Mouse (Mus musculus) CH12.LX (cell line): ENCODE results near the gene Agap1. TPM values are rescaled to one million over a fixed set of nuclear protein-coding genes. Genes with fewer than 3 reads are reported as not detected.

ENCODE experiments used
- DNase-seq: peaks from one replicate; pipeline ENCODE4 v3.0.0-alpha.2; 2013; ENCODE audit errors: extremely low read depth
- H3K27ac ChIP-seq: 2 replicates; pipeline ENCODE4 v1.5.1; 2012; ENCODE audit warnings: low read depth, mild to moderate bottlenecking, control low read depth, moderate library complexity; ENCODE audit not compliant: insufficient read depth
- H3K27me3 ChIP-seq: replicated peaks from 2 replicates; pipeline ENCODE3; 2012; ENCODE audit warnings: inconsistent platforms
- H3K36me3 ChIP-seq, 2 experiments: replicated peaks in 1 of 2; 2 replicates each; pipeline versions ENCODE3 to v1.6.1; 2012; ENCODE audit warnings: inconsistent platforms in 1 of 2, low read length in 1 of 2, mild to moderate bottlenecking in 1 of 2, mixed read lengths in 1 of 2, moderate library complexity in 1 of 2; ENCODE audit not compliant: control insufficient read depth in 1 of 2, insufficient read depth in 1 of 2
- H3K4me1 ChIP-seq, 2 experiments: 2 replicates each; pipeline ENCODE4 v1.6.1; 2012; ENCODE audit warnings: inconsistent platforms in 1 of 2, moderate library complexity in 1 of 2; ENCODE audit not compliant: insufficient read depth in 2 of 2, control insufficient read depth in 1 of 2
- H3K4me2 ChIP-seq: 2 replicates; pipeline ENCODE4 v1.6.1; 2012; ENCODE audit warnings: low read depth, mild to moderate bottlenecking, control low read depth; ENCODE audit not compliant: poor library complexity, insufficient read depth, severe bottlenecking
- H3K4me3 ChIP-seq, 3 experiments: fragments of 150-350 bp in 1 of 3; sonication (generic) in 1 of 3; replicated peaks in 1 of 3; 2 replicates each; pipeline versions ENCODE3 to v1.5.1; 2011 to 2012; ENCODE audit warnings: low read depth in 2 of 3, low read length in 2 of 3, mild to moderate bottlenecking in 2 of 3, moderate library complexity in 2 of 3, control low read depth in 1 of 3, improper control_type of control experiment in 1 of 3, inconsistent platforms in 1 of 3, mixed read lengths in 1 of 3; ENCODE audit not compliant: poor library complexity in 1 of 3
- H3K79me2 ChIP-seq: replicated peaks from 2 replicates; pipeline ENCODE4 v1.6.1; 2012; ENCODE audit warnings: mild to moderate bottlenecking, moderate library complexity; ENCODE audit not compliant: control insufficient read depth, poor library complexity, insufficient read depth, severe bottlenecking; ENCODE audit errors: extremely low read depth
- H3K9ac ChIP-seq: 2 replicates; pipeline ENCODE4 v1.6.1; 2012; ENCODE audit warnings: low read depth, mild to moderate bottlenecking, control low read depth, moderate library complexity; ENCODE audit not compliant: insufficient read depth
- H3K9me3 ChIP-seq: replicated peaks from 2 replicates; pipeline ENCODE3; 2012; ENCODE audit warnings: low read length, inconsistent platforms, mixed read lengths
- CHD1 ChIP-seq: IDR thresholded peaks from 2 replicates; pipeline ENCODE4 v1.6.1; 2012; ENCODE audit warnings: low read depth, low read length, improper control_type of control experiment, inconsistent platforms
- CHD2 ChIP-seq: IDR thresholded peaks from 2 replicates; pipeline ENCODE4 v1.6.1; 2011; ENCODE audit warnings: low read length, improper control_type of control experiment
- CTCF ChIP-seq, 2 experiments: IDR thresholded peaks in 1 of 2; conservative IDR thresholded peaks in 1 of 2; 2 replicates each; pipeline ENCODE4 v1.5.1; 2011 to 2012; ENCODE audit warnings: low read depth in 2 of 2, low read length in 2 of 2, improper control_type of control experiment in 1 of 2, inconsistent platforms in 1 of 2, mild to moderate bottlenecking in 1 of 2, moderate library complexity in 1 of 2
- ETS1 ChIP-seq: conservative IDR thresholded peaks from 2 replicates; pipeline ENCODE4 v1.6.1; 2012; ENCODE audit warnings: low read depth, mild to moderate bottlenecking, inconsistent platforms, low read length, improper control_type of control experiment, moderate library complexity
- GABPA ChIP-seq: IDR thresholded peaks from 2 replicates; pipeline ENCODE4 v1.6.1; 2012; ENCODE audit warnings: low read depth, low read length, improper control_type of control experiment, inconsistent platforms; ENCODE audit not compliant: insufficient replicate concordance
- HCFC1 ChIP-seq: IDR thresholded peaks from 2 replicates; pipeline ENCODE4 v1.6.1; 2012; ENCODE audit warnings: low read depth, mild to moderate bottlenecking, inconsistent platforms, low read length, improper control_type of control experiment
- MAX ChIP-seq: IDR thresholded peaks from 2 replicates; pipeline ENCODE4 v1.6.1; 2011; ENCODE audit warnings: low read length, improper control_type of control experiment
- MEF2A ChIP-seq: IDR thresholded peaks from 2 replicates; pipeline ENCODE4 v1.6.1; 2014; ENCODE audit warnings: low read depth, mild to moderate bottlenecking, inconsistent platforms, low read length, improper control_type of control experiment, borderline replicate concordance
- MXI1 ChIP-seq: IDR thresholded peaks from 2 replicates; pipeline ENCODE4 v1.6.1; 2011; ENCODE audit warnings: mild to moderate bottlenecking, low read depth, low read length, improper control_type of control experiment
- PAX5 ChIP-seq: IDR thresholded peaks from 2 replicates; pipeline ENCODE4 v1.6.1; 2012; ENCODE audit warnings: low read length, inconsistent platforms, mixed read lengths
- POLR2A ChIP-seq: IDR thresholded peaks from 2 replicates; pipeline ENCODE4 v1.6.1; 2011; ENCODE audit warnings: low read depth, mild to moderate bottlenecking, improper control_type of control experiment, low read length
- RCOR1 ChIP-seq: conservative IDR thresholded peaks from 2 replicates; pipeline ENCODE4 v1.6.1; 2012; ENCODE audit warnings: low read depth, mild to moderate bottlenecking, inconsistent platforms, low read length, improper control_type of control experiment
- SMC3 ChIP-seq: IDR thresholded peaks from 2 replicates; pipeline ENCODE4 v1.6.1; 2011; ENCODE audit warnings: low read depth, low read length, improper control_type of control experiment
- TBP ChIP-seq: conservative IDR thresholded peaks from 2 replicates; pipeline ENCODE4 v1.6.1; 2011; ENCODE audit warnings: low read depth, low read length, improper control_type of control experiment
- UBTF ChIP-seq: IDR thresholded peaks from 2 replicates; pipeline ENCODE4 v1.6.1; 2012; ENCODE audit warnings: low read depth, mild to moderate bottlenecking, inconsistent platforms, low read length, improper control_type of control experiment, moderate library complexity
- USF1 ChIP-seq: IDR thresholded peaks from 2 replicates; pipeline ENCODE4 v1.6.1; 2014; ENCODE audit warnings: low read depth, mild to moderate bottlenecking, inconsistent platforms, low read length, improper control_type of control experiment
- USF2 ChIP-seq: conservative IDR thresholded peaks from 2 replicates; pipeline ENCODE4 v1.6.1; 2011; ENCODE audit warnings: low read depth, low read length, improper control_type of control experiment
- ZC3H11A ChIP-seq: IDR thresholded peaks from 2 replicates; pipeline ENCODE4 v1.6.1; 2012; ENCODE audit warnings: low read depth, mild to moderate bottlenecking, inconsistent platforms, low read length, improper control_type of control experiment
- ZKSCAN1 ChIP-seq: IDR thresholded peaks from 2 replicates; pipeline ENCODE4 v1.6.1; 2012; ENCODE audit warnings: low read depth, inconsistent platforms, low read length, improper control_type of control experiment, borderline replicate concordance
- ZNF384 ChIP-seq: IDR thresholded peaks from 2 replicates; pipeline ENCODE4 v1.6.1; 2012; ENCODE audit warnings: low read depth, low read length, improper control_type of control experiment, inconsistent platforms
- dilution Hi-C: fragments of 300-500 bp; cut with MboI; formaldehyde crosslinking; loops from 2 replicates; pipeline ENCODE4 v1.14.3; 2020; ENCODE audit warnings: low sequenced_read_pairs; ENCODE audit not compliant: extremely low pct_unique_long_range_greater_than_20kb, extremely low pct_ligation_motif_present
- in situ Hi-C: fragments of 300-500 bp; cut with MboI; formaldehyde crosslinking; loops from 3 replicates; pipeline ENCODE4 v1.14.3; 2019; ENCODE audit warnings: low sequenced_read_pairs, low pct_ligation_motif_present, low pct_unique_long_range_greater_than_20kb, mixed read lengths
- polyA plus RNA-seq: library from polyadenylated mRNA; unstranded; fragments of >175 nt; gene quantifications from 2 replicates; pipeline ENCODE4 v1.2.1, GENCODE M21; 2012; ENCODE audit warnings: low read depth; ENCODE audit not compliant: insufficient read length
- total RNA-seq, 2 experiments: library from RNA; depleted of rRNA; stranded (reverse); fragments of 300-350 nt in 1 of 2; fragments of >200 nt in 1 of 2; gene quantifications; 2 replicates each; pipeline ENCODE4 v1.2.3; 2012 to 2014

Agap1 gene
- total and polyA plus RNA-seq, 3 experiments, result not detected

GRCm38 (mm10) chr1:89521935-89522535 lies 67.4 kb downstream of the Agap1 start:
- no peaks in the 10 kb centered on the region for H3K27me3 ChIP-seq
- in situ Hi-C loops, result no loop called here
- H3K9me3 ChIP-seq, result peaks cover 91% of the 10 kb centered on the region
- H3K27ac ChIP-seq, result no peak overlapping the region
- no peaks in the 10 kb centered on the region for H3K36me3 ChIP-seq
- TF ChIP-seq USF2 (no peak), HCFC1 (no peak), CHD2 (no peak), POLR2A (no peak), MEF2A (no peak), ETS1 (no peak), UBTF (no peak), MXI1 (no peak), ZNF384 (no peak), CHD1 (no peak), ZC3H11A (no peak), MAX (no peak), PAX5 (no peak), RCOR1 (no peak), SMC3 (no peak)
- DNase-seq, result no peak
- dilution Hi-C loops, result no loop called here
- H3K4me1 ChIP-seq, result no peaks in the 10 kb centered on the region
- H3K4me3 ChIP-seq, result no peak overlapping the region
- H3K9ac ChIP-seq, result no peak overlapping the region
- H3K79me2 ChIP-seq, result no peaks in the 10 kb centered on the region
- H3K4me2 ChIP-seq, result no peak overlapping the region

GRCm38 (mm10) chr1:89524369-89524768 lies 69.8 kb downstream of the Agap1 start:
- Histone ChIP-seq H3K36me3 (no peaks in the 10 kb centered on the region), H3K4me1 (no peaks in the 10 kb centered on the region), H3K4me2 (no peak overlapping the region), H3K9ac (no peak overlapping the region), H3K79me2 (no peaks in the 10 kb centered on the region), H3K9me3 (peaks cover 93% of the 10 kb centered on the region), H3K27me3 (no peaks in the 10 kb centered on the region), H3K4me3 (no peak overlapping the region), H3K27ac (no peak overlapping the region)
- no peak for DNase-seq
- TF ChIP-seq TBP, result no peak
- TF ChIP-seq CHD1, result no peak
- dilution Hi-C loops, result no loop called here
- in situ Hi-C loops, result no loop called here

GRCm38 (mm10) chr1:89524998-89525397 lies 70.4 kb downstream of the Agap1 start:
- dilution Hi-C loops (no loop called here), in situ Hi-C loops (no loop called here)
- Histone ChIP-seq H3K9ac (no peak overlapping the region), H3K27me3 (no peaks in the 10 kb centered on the region), H3K79me2 (no peaks in the 10 kb centered on the region), H3K9me3 (peaks cover 94% of the 10 kb centered on the region), H3K27ac (no peak overlapping the region), H3K4me3 (no peak overlapping the region), H3K36me3 (no peaks in the 10 kb centered on the region), H3K4me2 (no peak overlapping the region), H3K4me1 (no peaks in the 10 kb centered on the region)
- DNase-seq, result no peak
- TF ChIP-seq CTCF (conservative IDR thresholded peaks at IDR 0.05 in 1 of 2, IDR thresholded peaks at IDR 0.05 in 1 of 2; ENCODE audit: low read depth in 2 of 2, low read length in 2 of 2), result no peak
- no peak for TF ChIP-seq GABPA
- no peak for TF ChIP-seq ZKSCAN1
- TF ChIP-seq UBTF, result no peak
- no peak for TF ChIP-seq MAX
- TF ChIP-seq USF1, result no peak
